Mouse (Mus musculus): Measurements from ENCODE around the gene Apob.

- TF ChIP-seq POLR2A (IDR thresholded peaks at IDR 0.05; ENCODE audit: borderline replicate concordance, control insufficient read depth, low read depth, low read length) = no peak
- TF ChIP-seq CTCF (IDR thresholded peaks at IDR 0.05; ENCODE audit: control insufficient read depth, insufficient read depth, low read length) = no peak
Measured at GRCm38 (mm10) chr12:8047046-8047445, 69.6 kb downstream of the Apob start.
